Mouse (Mus musculus): ENCODE results near the gene Ccdc173. TPM values are rescaled to one million over a fixed set of nuclear protein-coding genes. Genes with fewer than 3 reads are reported as not detected.
A peak's percentile ranks its signal among the peaks of the same experiment; 100 is the strongest.

The Ccdc173 gene
- polyA plus RNA-seq, 1 experiment from 2014 or later, result 2.4 TPM

- Histone ChIP-seq H3K27me3 (replicated peaks; ENCODE audit: control insufficient read depth, insufficient read depth, low read length) (no peaks in the 10 kb centered on the region; the same call in 1 of the 2 replicates), H3K27ac (ENCODE audit: low read depth, low read length) (no peak overlapping the region), H3K4me3 (ENCODE audit: low read length) (peak overlapping the region; percentile 90), H3K4me1 (ENCODE audit: control insufficient read depth, insufficient read depth, low read depth, low read length) (peaks cover 5% of the 10 kb centered on the region), H3K36me3 (ENCODE audit: control insufficient read depth, insufficient read depth, low read length) (no peaks in the 10 kb centered on the region), H3K4me2 (ENCODE audit: low read length) (peak overlapping the region; percentile 79), H3K9ac (ENCODE audit: low read depth, low read length) (peak overlapping the region; percentile 91; the same call in 1 of the 2 replicates), H3K9me3 (ENCODE audit: control insufficient read depth, low read length) (no peaks in the 10 kb centered on the region)
- 22% methylated on average over 4 of the region's 4 CpGs for WGBS
- ATAC-seq, result peak; percentile 56; the same call in 1 of the 2 replicates
These were observed 75.8 kb downstream of the Ccdc173 start for GRCm38 (mm10) chr2:69713626-69714014.

- H3K9me3 ChIP-seq (ENCODE audit: control insufficient read depth, low read length), result no peaks in the 10 kb centered on the region
- H3K9ac ChIP-seq (ENCODE audit: low read depth, low read length), result peak within 1 kb of the TSS; percentile 91
- peak within 1 kb of the TSS; percentile 82 for H3K27ac ChIP-seq (ENCODE audit: low read depth, low read length)
- peak; percentile 99 for ATAC-seq
- H3K36me3 ChIP-seq (ENCODE audit: control insufficient read depth, insufficient read depth, low read length), result no peaks in the 10 kb centered on the region
- H3K4me1 ChIP-seq (ENCODE audit: control insufficient read depth, insufficient read depth, low read depth, low read length), result peaks cover 5% of the 10 kb centered on the region
- peak within 1 kb of the TSS; percentile 79 for H3K4me2 ChIP-seq (ENCODE audit: low read length)
- under 1% methylated on average over 38 of the region's 39 CpGs for WGBS
- no peaks in the 10 kb centered on the region; the same call in 1 of the 2 replicates for H3K27me3 ChIP-seq (replicated peaks; ENCODE audit: control insufficient read depth, insufficient read depth, low read length)
- H3K4me3 ChIP-seq (ENCODE audit: low read length), result peak within 1 kb of the TSS; percentile 90
These were observed 76.3 kb downstream of the Ccdc173 start, which contains the start of gene Fastkd1 for GRCm38 (mm10) chr2:69712981-69713625. TSS of gene Fastkd1 (minus strand) at chr2:69713516.

GRCm38 (mm10) chr2:69712171-69712570, 77.2 kb downstream of the Ccdc173 start:
- no peaks in the 10 kb centered on the region for H3K9me3 ChIP-seq (ENCODE audit: control insufficient read depth, low read length)
- WGBS, result 89% methylated on average over 14 of the region's 14 CpGs
- no peak overlapping the region for H3K9ac ChIP-seq (ENCODE audit: low read depth, low read length)
- ATAC-seq, result no peak
- H3K27me3 ChIP-seq (replicated peaks; ENCODE audit: control insufficient read depth, insufficient read depth, low read length), result no peaks in the 10 kb centered on the region; the same call in 1 of the 2 replicates
- H3K4me3 ChIP-seq (ENCODE audit: low read length), result no peak overlapping the region
- H3K27ac ChIP-seq (ENCODE audit: low read depth, low read length), result no peak overlapping the region
- H3K4me1 ChIP-seq (ENCODE audit: control insufficient read depth, insufficient read depth, low read depth, low read length), result peaks cover 5% of the 10 kb centered on the region
- H3K4me2 ChIP-seq (ENCODE audit: low read length), result peak overlapping the region; percentile 79; the same call in 1 of the 2 replicates
- H3K36me3 ChIP-seq (ENCODE audit: control insufficient read depth, insufficient read depth, low read length), result no peaks in the 10 kb centered on the region

Other genes with a start within 250 kb of the Ccdc173 start
- gene Lrp2, start 203.5 kb downstream of the Ccdc173 start, polyA plus RNA-seq (2015; fragmentation: Nextera tagmentation; extraction: Ambion mirVana), result 0.64 and 0.95 TPM in 2 replicates
- gene Bbs5, start 142.4 kb downstream of the Ccdc173 start, polyA plus RNA-seq (2015; fragmentation: Nextera tagmentation; extraction: Ambion mirVana), result 26.1 and 28.3 TPM in 2 replicates
- gene Klhl41, start 119.5 kb downstream of the Ccdc173 start, polyA plus RNA-seq (2015; fragmentation: Nextera tagmentation; extraction: Ambion mirVana), result 0.08 and 1.6 TPM in 2 replicates
- gene Fastkd1, start 76.1 kb downstream of the Ccdc173 start, polyA plus RNA-seq (2015; fragmentation: Nextera tagmentation; extraction: Ambion mirVana), result 15.1 and 17.1 TPM in 2 replicates
- gene Ppig, start 67.0 kb downstream of the Ccdc173 start, polyA plus RNA-seq (2015; fragmentation: Nextera tagmentation; extraction: Ambion mirVana), result 114 and 131 TPM in 2 replicates
- gene Phospho2, start within 50 bp of the Ccdc173 start, polyA plus RNA-seq (2015; fragmentation: Nextera tagmentation; extraction: Ambion mirVana), result 32.1 and 36.5 TPM in 2 replicates
- 96.3 and 98.2 TPM in 2 replicates for gene Klhl23, start 32.4 kb upstream of the Ccdc173 start, polyA plus RNA-seq (2015; fragmentation: Nextera tagmentation; extraction: Ambion mirVana)
- gene Ssb, start 72.0 kb upstream of the Ccdc173 start, polyA plus RNA-seq (2015; fragmentation: Nextera tagmentation; extraction: Ambion mirVana), result 212 and 239 TPM in 2 replicates
- 31.1 and 34.8 TPM in 2 replicates for gene Mettl5, start 96.0 kb upstream of the Ccdc173 start, polyA plus RNA-seq (2015; fragmentation: Nextera tagmentation; extraction: Ambion mirVana)
- gene Ubr3, start 107.7 kb upstream of the Ccdc173 start, polyA plus RNA-seq (2015; fragmentation: Nextera tagmentation; extraction: Ambion mirVana), result 13.4 and 15.8 TPM in 2 replicates
- gene Myo3b, start 249.6 kb upstream of the Ccdc173 start, polyA plus RNA-seq (2015; fragmentation: Nextera tagmentation; extraction: Ambion mirVana), result 0.17 and 0.39 TPM in 2 replicates

Measured in hindbrain, embryonic 16.5 days (tissue).